Mouse (Mus musculus) liver, embryonic 13.5 days (tissue): ENCODE results near the gene Accs. TPM values are rescaled to one million over a fixed set of nuclear protein-coding genes. Genes with fewer than 3 reads are reported as not detected.

Experiments used
- ATAC-seq: fragments of 200-750 bp; cut with Nextera tagmentation; 2 replicates; pipeline ENCODE4 v1.8.0; 2017; ENCODE audit warnings: low read depth, mild to moderate bottlenecking, moderate number of reproducible peaks, moderate library complexity
- DNase-seq: peaks from one replicate; pipeline ENCODE4 v3.0.0; 2022
- H3K27ac ChIP-seq: fragments of 300-500 bp; sonication (generic); 2 replicates; pipeline ENCODE4 v1.5.1; 2015; ENCODE audit warnings: moderate library complexity, mild to moderate bottlenecking, inconsistent platforms
- H3K27me3 ChIP-seq: fragments of 300-500 bp; sonication (generic); 2 replicates; pipeline ENCODE4 v1.6.1; 2015; ENCODE audit warnings: mild to moderate bottlenecking, inconsistent platforms
- H3K36me3 ChIP-seq: fragments of 300-500 bp; sonication (generic); 2 replicates; pipeline ENCODE4 v1.6.1; 2015; ENCODE audit warnings: mild to moderate bottlenecking, inconsistent platforms
- H3K4me1 ChIP-seq: fragments of 300-500 bp; sonication (generic); replicated peaks from 2 replicates; pipeline ENCODE4 v1.6.1; 2015; ENCODE audit warnings: inconsistent platforms
- H3K4me2 ChIP-seq: fragments of 300-500 bp; sonication (generic); 2 replicates; pipeline ENCODE4 v1.6.1; 2015; ENCODE audit warnings: inconsistent platforms, mild to moderate bottlenecking, moderate library complexity
- H3K4me3 ChIP-seq: fragments of 300-500 bp; sonication (generic); replicated peaks from 2 replicates; pipeline ENCODE4 v1.5.1; 2015; ENCODE audit warnings: mild to moderate bottlenecking, inconsistent platforms
- H3K9ac ChIP-seq: fragments of 300-500 bp; sonication (generic); 2 replicates; pipeline ENCODE4 v1.6.1; 2015; ENCODE audit warnings: mild to moderate bottlenecking, inconsistent platforms
- H3K9me3 ChIP-seq: fragments of 300-500 bp; sonication (generic); replicated peaks from 2 replicates; pipeline ENCODE4 v1.6.1; 2016; ENCODE audit warnings: inconsistent platforms
- WGBS: fragments of 180-500 bp; shearing (Covaris S2); methylation state at CpG from one replicate; pipeline ENCODE4 v1.1.7; 2015; ENCODE audit not compliant: insufficient replicate concordance; 5-methylcytosine and 5-hydroxymethylcytosine counted together
- polyA plus RNA-seq: library from polyadenylated mRNA; unstranded; fragments of >200 nt; fragmentation: Nextera tagmentation; extraction: Ambion mirVana; gene quantifications from 2 replicates; pipeline ENCODE4 v1.2.1, GENCODE M21; 2015

Accs gene
- polyA plus RNA-seq, 1 experiment from 2014 or later: 1.6 TPM

DNA sequence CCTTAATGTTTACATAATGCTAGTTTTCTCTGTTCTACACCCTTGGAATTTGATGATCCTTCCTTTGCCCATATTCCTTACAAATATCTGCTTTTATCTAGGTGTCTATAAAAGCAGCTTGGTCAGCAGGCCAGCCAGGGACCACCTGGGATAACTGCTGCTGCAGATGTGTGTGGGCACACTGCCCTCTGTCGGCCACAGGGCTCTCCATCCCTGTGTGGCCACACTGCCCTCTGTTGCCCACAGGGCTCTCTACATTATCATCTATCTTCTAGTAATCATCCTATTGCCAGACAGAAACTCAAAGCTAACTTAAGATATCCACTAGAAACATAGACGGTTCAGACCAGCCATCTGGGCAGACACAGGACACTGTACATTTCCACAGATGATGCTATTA is 39.8 kb downstream of the Accs start:
- H3K4me1 ChIP-seq: peaks cover 7% of the 10 kb centered on the region; the same call in 1 of the 2 replicates
- H3K9ac ChIP-seq: no peak overlapping the region
- DNase-seq (no peak), ATAC-seq (peak; percentile 25; the same call in 1 of the 2 replicates)
- peaks cover 59% of the 10 kb centered on the region for H3K36me3 ChIP-seq
- H3K4me3 ChIP-seq: no peak overlapping the region
- H3K27ac ChIP-seq: no peak overlapping the region
- no peak overlapping the region for H3K4me2 ChIP-seq
- H3K27me3 ChIP-seq: no peaks in the 10 kb centered on the region
- H3K9me3 ChIP-seq: no peaks in the 10 kb centered on the region
- 18% methylated on average over 2 of the region's 2 CpGs for WGBS

DNA sequence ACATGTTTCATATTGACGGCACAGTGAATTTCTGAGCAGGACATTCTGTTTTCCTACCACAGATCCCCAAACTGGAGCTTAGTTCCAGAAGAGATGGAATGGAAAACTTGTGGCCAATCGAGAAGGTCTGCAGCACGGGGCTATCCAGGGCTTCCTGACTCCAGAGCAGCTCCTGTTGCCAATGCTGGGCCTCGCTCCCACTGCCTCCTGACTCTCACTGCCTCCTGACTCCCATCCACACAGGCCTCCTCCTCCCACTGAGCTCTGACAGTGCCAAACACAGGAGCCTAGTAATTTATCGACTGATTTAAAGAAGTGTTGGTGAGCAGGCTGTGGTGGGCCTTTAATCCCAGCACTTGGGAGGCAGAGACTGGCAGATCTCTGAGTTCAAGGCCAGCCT is 41.7 kb downstream of the Accs start:
- Histone ChIP-seq H3K36me3 (peaks cover 60% of the 10 kb centered on the region), H3K27me3 (no peaks in the 10 kb centered on the region), H3K9me3 (no peaks in the 10 kb centered on the region), H3K4me1 (peaks cover 11% of the 10 kb centered on the region; the same call in 1 of the 2 replicates), H3K9ac (no peak overlapping the region), H3K4me3 (no peak overlapping the region), H3K4me2 (no peak overlapping the region), H3K27ac (no peak overlapping the region)
- 75% methylated on average over 5 of the region's 5 CpGs for WGBS
- DNase-seq (no peak), ATAC-seq (no peak)

DNA sequence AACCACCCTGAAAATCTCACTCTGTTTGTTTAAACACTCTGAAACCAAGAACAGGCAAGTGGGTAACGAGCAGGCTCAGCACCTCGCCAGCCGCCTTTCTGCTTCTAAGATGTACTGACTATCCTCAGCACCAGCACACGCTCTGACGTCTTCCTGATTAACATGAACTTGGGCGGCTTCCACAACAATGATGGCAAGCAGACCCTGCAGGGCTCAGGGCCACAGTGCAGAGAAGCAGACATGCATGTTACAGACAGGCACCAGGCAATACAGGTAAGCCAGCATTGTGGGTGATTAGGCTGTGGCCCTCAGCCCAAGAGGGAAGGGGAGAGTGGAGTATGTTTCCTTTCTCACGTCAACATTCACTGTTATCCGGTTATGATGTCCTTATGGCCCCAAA is 42.3 kb downstream of the Accs start:
- Histone ChIP-seq H3K27ac (no peak overlapping the region), H3K9ac (no peak overlapping the region), H3K4me3 (no peak overlapping the region), H3K4me1 (peaks cover 11% of the 10 kb centered on the region; the same call in 1 of the 2 replicates), H3K4me2 (no peak overlapping the region), H3K9me3 (no peaks in the 10 kb centered on the region), H3K27me3 (no peaks in the 10 kb centered on the region), H3K36me3 (peaks cover 56% of the 10 kb centered on the region)
- 76% methylated on average over 8 of the region's 8 CpGs for WGBS
- no peak for DNase-seq
- no peak for ATAC-seq

DNA sequence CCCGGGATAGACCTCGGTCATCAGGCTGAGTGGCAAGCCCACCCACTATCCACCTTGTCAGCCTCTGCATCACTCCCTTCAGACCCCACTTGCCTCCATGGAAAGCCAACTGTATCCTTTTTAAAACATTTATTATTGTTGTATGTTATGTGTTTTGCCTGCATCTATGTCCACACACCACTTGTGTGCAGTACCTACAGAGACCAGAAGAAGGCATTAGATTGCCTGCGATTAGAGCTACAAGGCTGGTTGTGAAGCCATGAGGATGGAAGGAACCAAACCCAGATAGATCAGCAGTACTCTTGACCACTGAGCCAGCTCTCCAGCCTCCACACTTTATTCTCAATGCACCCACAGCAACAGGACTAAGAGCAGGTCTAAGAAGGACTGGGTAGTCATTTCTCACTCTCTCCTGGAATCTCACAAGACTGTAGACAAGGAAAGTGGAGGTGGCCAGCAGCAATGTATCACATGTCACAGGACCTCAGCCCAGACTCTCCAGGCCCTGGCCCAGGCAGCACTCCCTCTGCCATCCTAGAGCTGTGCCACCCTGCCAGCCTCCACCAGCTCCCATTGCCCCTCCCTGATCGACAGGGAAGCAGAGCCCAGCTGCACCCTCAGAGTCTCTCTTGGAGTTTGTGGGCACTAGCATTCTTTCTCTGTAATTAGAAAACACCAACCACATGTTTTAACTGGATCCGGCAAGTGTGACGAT is 43.1 kb downstream of the Accs start:
- ATAC-seq: no peak
- 76% methylated on average over 6 of the region's 6 CpGs for WGBS
- Histone ChIP-seq H3K36me3 (peaks cover 59% of the 10 kb centered on the region), H3K27me3 (no peaks in the 10 kb centered on the region), H3K4me2 (no peak overlapping the region), H3K9me3 (no peaks in the 10 kb centered on the region), H3K27ac (no peak overlapping the region), H3K4me3 (no peak overlapping the region), H3K4me1 (peaks cover 11% of the 10 kb centered on the region; the same call in 1 of the 2 replicates), H3K9ac (no peak overlapping the region)
- no peak for DNase-seq

DNA sequence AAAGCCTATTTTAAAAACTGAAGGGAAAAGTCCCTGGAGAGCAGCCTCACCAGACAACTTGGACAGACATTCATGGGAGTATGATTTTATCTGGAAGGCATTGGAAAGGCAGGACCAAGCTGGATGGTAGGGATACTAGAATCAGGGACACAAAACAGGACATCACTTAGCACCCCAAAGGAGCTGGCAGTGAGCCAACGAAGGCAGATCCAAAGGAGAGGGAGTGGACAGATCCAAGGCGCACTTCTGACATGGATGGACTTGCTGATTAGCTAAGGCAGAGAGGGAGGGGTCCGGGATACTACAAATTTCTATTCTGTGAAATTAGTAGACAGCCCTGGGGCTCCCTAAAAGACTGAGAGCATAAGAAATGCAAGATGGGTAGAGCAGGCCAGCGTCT is 44.2 kb downstream of the Accs start:
- WGBS: 73% methylated on average over 4 of the region's 4 CpGs
- Histone ChIP-seq H3K9ac (no peak overlapping the region), H3K27ac (no peak overlapping the region), H3K4me3 (no peak overlapping the region), H3K36me3 (peaks cover 52% of the 10 kb centered on the region), H3K27me3 (no peaks in the 10 kb centered on the region), H3K4me1 (peaks cover 11% of the 10 kb centered on the region; the same call in 1 of the 2 replicates), H3K9me3 (no peaks in the 10 kb centered on the region), H3K4me2 (no peak overlapping the region)
- ATAC-seq (no peak), DNase-seq (no peak)

DNA sequence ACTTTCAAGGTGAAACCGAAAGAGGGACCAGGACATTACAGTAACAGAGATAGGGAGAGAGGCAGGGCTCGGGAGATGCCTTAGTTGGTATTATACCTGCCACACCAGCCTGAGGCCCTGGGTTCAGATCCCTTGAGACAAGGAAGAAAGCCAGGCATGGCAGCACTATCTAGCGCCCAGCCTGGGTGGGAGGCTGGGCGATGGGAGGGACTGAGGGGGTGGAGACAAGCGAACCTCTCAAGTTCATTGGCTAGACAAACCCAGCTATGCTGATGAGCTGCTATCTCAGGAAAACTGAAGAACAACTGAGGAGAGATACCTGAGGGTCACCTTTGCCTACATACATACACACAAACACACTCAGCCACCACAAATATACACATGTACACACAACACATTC is 44.7 kb downstream of the Accs start:
- peak; percentile 54 for DNase-seq
- WGBS: 55% methylated on average over 5 of the region's 5 CpGs
- Histone ChIP-seq H3K9me3 (no peaks in the 10 kb centered on the region), H3K27ac (no peak overlapping the region), H3K4me2 (no peak overlapping the region), H3K27me3 (no peaks in the 10 kb centered on the region), H3K4me1 (peaks cover 11% of the 10 kb centered on the region; the same call in 1 of the 2 replicates), H3K4me3 (no peak overlapping the region), H3K9ac (no peak overlapping the region; the same call in 1 of the 2 replicates), H3K36me3 (peaks cover 48% of the 10 kb centered on the region)
- peak; percentile 86 for ATAC-seq

DNA sequence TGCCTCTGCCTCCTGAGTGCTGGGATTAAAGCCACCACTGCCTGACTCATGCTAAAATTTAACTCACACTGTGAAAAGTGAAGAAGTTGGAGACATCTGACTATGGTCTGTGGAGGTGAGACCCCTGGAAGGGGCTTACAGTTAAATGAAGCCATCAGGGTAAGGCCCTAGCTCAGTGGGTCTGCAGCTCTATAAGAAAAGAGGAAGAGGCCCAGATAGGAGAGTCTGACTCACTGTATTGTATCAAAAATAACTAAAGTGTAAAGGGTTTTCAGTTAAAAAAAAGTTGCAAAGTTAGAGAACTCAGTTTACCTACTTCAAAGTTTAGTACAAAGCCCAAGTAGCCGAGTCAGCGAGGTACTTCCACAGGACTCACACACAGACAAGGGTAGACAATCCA is 46.8 kb downstream of the Accs start:
- Histone ChIP-seq H3K9ac (no peak overlapping the region), H3K27me3 (no peaks in the 10 kb centered on the region), H3K9me3 (no peaks in the 10 kb centered on the region), H3K4me2 (no peak overlapping the region), H3K36me3 (peaks cover 44% of the 10 kb centered on the region), H3K4me1 (peaks cover 11% of the 10 kb centered on the region; the same call in 1 of the 2 replicates), H3K4me3 (no peak overlapping the region), H3K27ac (no peak overlapping the region)
- DNase-seq: no peak
- no peak for ATAC-seq
- WGBS: 74% methylated on average over 2 of the region's 2 CpGs

DNA sequence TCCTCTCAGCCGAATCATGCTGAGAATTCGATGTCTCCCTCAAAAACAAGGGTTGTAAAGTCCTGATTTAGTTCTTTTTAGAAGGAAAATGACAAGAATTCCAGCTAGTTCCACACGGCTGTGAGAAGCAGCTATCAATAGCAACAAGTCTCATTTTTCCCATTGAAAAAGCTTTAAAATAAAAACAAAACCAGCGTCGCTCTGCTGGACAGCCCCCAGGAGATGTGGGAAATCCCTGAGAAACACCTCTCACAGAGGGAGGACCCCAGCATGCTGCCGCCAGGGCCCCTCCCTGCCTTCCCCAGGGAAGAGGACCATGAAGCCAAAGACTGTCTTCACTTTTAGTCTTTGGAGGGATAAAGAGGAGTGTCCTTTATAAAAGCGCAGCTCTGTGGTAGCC is 48.6 kb downstream of the Accs start:
- Histone ChIP-seq H3K9me3 (no peaks in the 10 kb centered on the region), H3K4me1 (peaks cover 11% of the 10 kb centered on the region; the same call in 1 of the 2 replicates), H3K27ac (no peak overlapping the region), H3K36me3 (peaks cover 48% of the 10 kb centered on the region), H3K27me3 (no peaks in the 10 kb centered on the region), H3K4me2 (no peak overlapping the region), H3K4me3 (no peak overlapping the region), H3K9ac (no peak overlapping the region)
- 83% methylated on average over 7 of the region's 7 CpGs for WGBS
- DNase-seq (no peak), ATAC-seq (no peak)

DNA sequence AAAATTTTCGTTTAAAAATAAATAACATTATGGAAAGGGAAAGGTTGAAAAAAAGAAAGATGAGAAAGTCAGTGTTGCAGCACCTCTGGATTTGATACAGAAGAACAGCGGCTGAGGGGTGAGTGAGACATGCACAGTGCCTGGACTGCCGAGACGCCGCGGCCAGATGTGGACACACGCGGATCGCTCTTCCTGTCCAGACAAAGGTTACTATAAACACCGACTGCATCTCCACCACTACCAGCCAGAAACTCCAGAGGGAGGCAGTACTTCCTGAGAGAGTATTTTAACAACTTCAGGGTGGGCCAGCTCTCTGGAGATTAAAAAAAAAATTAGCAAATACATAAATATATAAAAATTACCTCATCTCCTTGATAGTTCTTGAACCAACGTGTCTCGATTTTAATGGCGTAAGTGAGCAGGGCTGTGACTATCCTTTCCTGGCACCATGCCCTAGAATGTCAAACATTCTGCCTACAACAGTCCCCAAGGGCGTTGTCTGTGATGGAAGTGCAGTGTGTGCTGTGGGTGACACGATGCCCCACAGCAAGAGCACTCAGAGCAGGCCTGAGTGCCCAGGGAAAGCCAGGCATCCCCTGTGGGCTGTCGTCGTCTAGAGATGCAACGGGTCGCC is 52.5 kb downstream of the Accs start:
- H3K9me3 ChIP-seq: no peaks in the 10 kb centered on the region
- no peaks in the 10 kb centered on the region for H3K4me1 ChIP-seq
- no peak for DNase-seq
- no peak overlapping the region for H3K9ac ChIP-seq
- no peak for ATAC-seq
- no peak overlapping the region for H3K4me2 ChIP-seq
- peaks cover 53% of the 10 kb centered on the region for H3K36me3 ChIP-seq
- no peak overlapping the region for H3K27ac ChIP-seq
- WGBS: 80% methylated on average over 19 of the region's 19 CpGs
- no peaks in the 10 kb centered on the region for H3K27me3 ChIP-seq
- H3K4me3 ChIP-seq: no peak overlapping the region

DNA sequence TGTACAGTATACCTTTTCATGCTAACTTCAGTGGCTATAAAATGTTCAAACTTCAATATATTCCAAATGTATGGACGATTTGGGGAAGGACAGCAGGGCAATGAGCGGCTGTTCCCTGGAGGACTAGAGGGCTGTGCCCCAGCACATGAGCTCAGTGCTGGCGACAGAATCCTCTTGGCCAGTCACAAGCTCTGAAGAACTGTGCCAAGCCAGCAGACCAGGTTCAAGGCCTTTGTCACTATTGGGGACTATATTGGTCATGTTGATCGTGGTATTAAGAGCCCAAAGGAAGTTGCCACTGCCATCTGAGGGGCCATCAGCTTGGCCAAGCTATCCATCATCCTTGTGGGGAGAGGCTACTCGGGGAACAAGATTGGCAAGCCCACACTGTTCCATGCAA is 55.4 kb downstream of the Accs start:
- H3K9me3 ChIP-seq: no peaks in the 10 kb centered on the region
- no peaks in the 10 kb centered on the region for H3K27me3 ChIP-seq
- H3K27ac ChIP-seq: no peak overlapping the region
- DNase-seq (no peak), ATAC-seq (no peak)
- H3K4me3 ChIP-seq: no peak overlapping the region
- no peak overlapping the region for H3K4me2 ChIP-seq
- peaks cover 11% of the 10 kb centered on the region; the same call in 1 of the 2 replicates for H3K4me1 ChIP-seq
- no peak overlapping the region for H3K9ac ChIP-seq
- H3K36me3 ChIP-seq: peaks cover 50% of the 10 kb centered on the region
- 75% methylated on average over 5 of the region's 5 CpGs for WGBS

DNA sequence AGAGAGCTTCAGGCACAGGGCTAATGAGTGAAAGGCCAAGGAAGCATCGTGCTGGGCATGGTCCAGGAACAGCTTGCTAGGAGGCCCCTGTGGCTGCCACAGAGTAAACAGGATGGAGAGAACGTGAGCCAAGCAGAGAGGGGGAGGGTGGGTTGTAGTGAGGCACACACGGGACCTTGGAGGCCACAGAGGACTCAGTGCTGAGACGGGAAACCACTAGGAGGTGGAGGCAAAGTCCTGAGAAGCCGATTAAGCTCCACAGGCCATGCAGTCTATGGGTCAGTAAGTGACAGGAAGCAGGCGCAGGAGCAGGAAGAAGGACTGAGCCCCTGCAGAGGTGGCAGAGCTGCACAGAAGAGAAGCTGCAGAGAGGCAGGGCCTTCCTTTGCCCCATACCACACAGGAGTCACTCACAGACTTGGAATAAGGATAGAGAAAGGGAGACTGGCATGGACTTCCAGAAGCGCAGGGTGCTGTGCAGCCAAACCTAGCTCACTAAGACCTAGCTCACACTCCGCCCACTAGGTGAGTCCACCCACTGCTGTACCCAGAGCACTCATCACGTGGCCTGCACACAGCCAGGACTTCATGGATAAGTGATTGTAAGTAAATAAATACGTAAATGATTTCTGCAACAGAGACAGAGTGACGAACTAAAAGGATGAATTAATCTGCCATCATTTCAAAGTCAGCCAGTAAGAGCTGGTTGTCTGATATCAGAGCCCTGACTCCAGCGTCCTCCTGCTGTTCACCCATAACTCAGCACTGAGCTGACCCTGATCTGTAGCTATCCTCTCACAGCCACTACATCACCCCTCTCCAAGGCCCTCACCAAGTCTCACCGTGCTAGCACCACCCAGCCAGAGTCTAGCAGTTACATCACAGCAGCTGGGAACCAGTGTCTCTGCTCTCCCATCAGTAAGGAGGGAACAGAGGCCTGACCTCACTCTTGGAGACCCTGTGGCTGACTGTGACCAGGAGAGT is 57.9 kb downstream of the Accs start:
- Histone ChIP-seq H3K4me3 (no peak overlapping the region), H3K36me3 (peaks cover 41% of the 10 kb centered on the region), H3K27me3 (no peaks in the 10 kb centered on the region), H3K4me2 (no peak overlapping the region), H3K9me3 (no peaks in the 10 kb centered on the region), H3K27ac (peak overlapping the region; percentile 39; the same call in 1 of the 2 replicates), H3K9ac (no peak overlapping the region), H3K4me1 (peaks cover 11% of the 10 kb centered on the region; the same call in 1 of the 2 replicates)
- no peak for DNase-seq
- 42% methylated on average over 13 of the region's 13 CpGs for WGBS
- ATAC-seq: peak; percentile 60
